ENCODE assay signal across 14 mouse cellular contexts in the genomic region with DNA sequence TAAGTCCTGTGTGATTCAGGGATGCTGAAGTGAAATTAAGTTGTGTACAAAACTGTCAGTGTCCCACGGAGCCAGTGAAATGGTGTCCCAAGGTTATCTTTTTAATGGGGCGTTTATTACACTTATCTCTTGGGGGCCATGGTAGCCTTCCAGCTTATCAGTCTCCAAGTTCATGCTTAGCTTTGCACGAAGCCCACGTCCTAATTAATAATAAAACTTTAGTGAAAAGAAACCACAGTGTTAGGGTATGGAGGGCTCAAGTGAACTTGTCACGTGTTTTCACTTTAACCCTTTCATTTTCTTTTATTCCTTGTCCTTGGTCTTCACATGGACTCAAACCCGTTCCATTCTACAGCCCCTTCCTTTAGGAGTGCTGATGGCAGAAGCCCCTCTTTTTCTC.
"Had no signal": no experiment of that assay in that cellular context is flagged by ENCODE, and none has a peak within 500 bp of the region (broad histone marks: within the 10 kb centered on the region; RNA-seq: fewer than 3 reads in every experiment).

No protein-coding gene starts in this region.

- H3K4me3 ChIP-seq: limb, embryonic 10.5 days; limb, embryonic 13.5 days; megakaryocyte, embryonic 14.5 days; stomach, embryonic 15.5 days had no signal

- H3K9ac ChIP-seq: limb, embryonic 13.5 days; stomach, embryonic 15.5 days had no signal

- H3K27me3 ChIP-seq: limb, embryonic 13.5 days; megakaryocyte, embryonic 14.5 days; stomach, embryonic 15.5 days had no signal

- ATAC-seq: inflammation-experienced regulatory T-cells, adult 6 months had no signal

- H3K36me3 ChIP-seq: limb, embryonic 10.5 days; limb, embryonic 13.5 days; stomach, embryonic 15.5 days had no signal

- DNase-seq: kidney, adult 18-20 months; kidney, adult 9 months; kidney, postnatal 14 days; kidney, postnatal 4 days; lung, adult 18-20 months; midbrain, embryonic 14.5 days; thymus, postnatal 25 days had no signal

- H3K9me3 ChIP-seq: limb, embryonic 10.5 days; stomach, embryonic 15.5 days had no signal

- H3K4me1 ChIP-seq: limb, embryonic 10.5 days; megakaryocyte, embryonic 14.5 days; stomach, embryonic 15.5 days had no signal

- H3K27ac ChIP-seq: limb, embryonic 10.5 days; limb, embryonic 13.5 days; macrophage; stomach, embryonic 15.5 days had no signal

- H3K4me2 ChIP-seq: limb, embryonic 13.5 days; midbrain, embryonic 11.5 days; stomach, embryonic 15.5 days had no signal
